Mouse (Mus musculus): Measurements from ENCODE around the gene Myo3b.
"Not testable (repeated sequence)": the region's sequence is repeated elsewhere in the genome, so short reads cannot be mapped to it uniquely, and the experiment has no call there.

Gene Myo3b

GRCm38 (mm10) chr2:70038752-70039151, at the start of gene Myo3b:
TSS of gene Myo3b (plus strand) at chr2:70039126.
- DNase-seq (ENCODE audit: low spot score), result no peak

GRCm38 (mm10) chr2:69989224-69989623, 49.7 kb upstream of the Myo3b start:
- no peak for DNase-seq (ENCODE audit: low spot score)

- no peak for DNase-seq (ENCODE audit: low spot score)
These were observed 48.3 kb upstream of the Myo3b start for GRCm38 (mm10) chr2:69990647-69991046.

GRCm38 (mm10) chr2:69994082-69994736, 44.7 kb upstream of the Myo3b start:
- not testable (repeated sequence) for DNase-seq (ENCODE audit: low spot score)

GRCm38 (mm10) chr2:69994779-69995178, 44.1 kb upstream of the Myo3b start:
- no peak for DNase-seq (ENCODE audit: low spot score)

- no peak for DNase-seq (ENCODE audit: low spot score)
These were observed 39.7 kb upstream of the Myo3b start for GRCm38 (mm10) chr2:69999097-69999770.

GRCm38 (mm10) chr2:70000316-70000715, 38.6 kb upstream of the Myo3b start:
- no peak for DNase-seq (ENCODE audit: low spot score)

GRCm38 (mm10) chr2:70006492-70006891, 32.4 kb upstream of the Myo3b start:
- no peak for DNase-seq (ENCODE audit: low spot score)

GRCm38 (mm10) chr2:70012941-70013340, 26.0 kb upstream of the Myo3b start:
- DNase-seq (ENCODE audit: low spot score), result peak; percentile 74

- DNase-seq (ENCODE audit: low spot score), result peak; percentile 8
These were observed 20.7 kb upstream of the Myo3b start for GRCm38 (mm10) chr2:70018236-70018635.

- no peak for DNase-seq (ENCODE audit: low spot score)
These were observed 14.5 kb upstream of the Myo3b start for GRCm38 (mm10) chr2:70024454-70024853.

- DNase-seq (ENCODE audit: low spot score), result no peak
These were observed 13.2 kb upstream of the Myo3b start for GRCm38 (mm10) chr2:70025711-70026110.

GRCm38 (mm10) chr2:70031472-70031871, 7.5 kb upstream of the Myo3b start:
- DNase-seq (ENCODE audit: low spot score), result no peak

- no peak for DNase-seq (ENCODE audit: low spot score)
These were observed 4.0 kb upstream of the Myo3b start for GRCm38 (mm10) chr2:70034895-70035294.

- no peak for DNase-seq (ENCODE audit: low spot score)
These were observed 3.6 kb upstream of the Myo3b start for GRCm38 (mm10) chr2:70035358-70035757.

GRCm38 (mm10) chr2:70037221-70037620, 1.7 kb upstream of the Myo3b start:
- no peak for DNase-seq (ENCODE audit: low spot score)

- no peak for DNase-seq (ENCODE audit: low spot score)
These were observed 5.5 kb downstream of the Myo3b start for GRCm38 (mm10) chr2:70044466-70044865.

GRCm38 (mm10) chr2:70047868-70048267, 8.9 kb downstream of the Myo3b start:
- DNase-seq (ENCODE audit: low spot score), result no peak

- no peak for DNase-seq (ENCODE audit: low spot score)
These were observed 14.9 kb downstream of the Myo3b start for GRCm38 (mm10) chr2:70053803-70054202.

GRCm38 (mm10) chr2:70058201-70058600, 19.3 kb downstream of the Myo3b start:
- no peak for DNase-seq (ENCODE audit: low spot score)

- no peak for DNase-seq (ENCODE audit: low spot score)
These were observed 21.7 kb downstream of the Myo3b start for GRCm38 (mm10) chr2:70060359-70061345.

GRCm38 (mm10) chr2:70065116-70065515, 26.2 kb downstream of the Myo3b start:
- no peak for DNase-seq (ENCODE audit: low spot score)
